Mouse (Mus musculus) c-Kit-positive CD71-negative TER-119-negative erythroid progenitor cells, embryonic 14.5 days (primary cell): Measurements from ENCODE around the gene Trpm3.

Source experiments
- DNase-seq: peaks from one replicate; pipeline ENCODE4 v3.0.0-alpha.2; 2013; ENCODE audit warnings: low read depth

Gene Trpm3

GRCm38 (mm10) chr19:22138590-22139421 lies at the start of gene Trpm3:
Trpm3 (plus strand) TSS chr19:22139046.
- peak; percentile 53 for DNase-seq

DNA sequence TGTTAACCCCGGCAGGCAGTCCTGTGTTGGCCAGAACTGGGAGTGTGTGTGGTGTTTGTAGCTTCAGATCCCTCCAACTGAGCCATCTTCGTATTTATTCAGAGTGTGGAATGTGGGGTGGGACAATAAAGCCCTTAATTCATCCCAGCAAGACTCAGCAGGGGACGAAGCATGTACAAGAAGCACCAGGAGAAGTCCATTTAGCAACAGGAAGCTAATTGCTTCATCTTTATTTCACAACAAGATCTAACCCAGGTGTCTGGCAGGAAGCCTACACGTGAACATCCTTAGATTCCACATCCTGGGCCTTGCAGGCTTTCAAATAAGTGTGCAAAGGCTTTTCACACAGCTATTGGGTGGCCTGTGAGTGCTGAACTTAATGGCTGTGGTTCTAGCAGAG lies 38.3 kb upstream of the Trpm3 start:
- no peak for DNase-seq

- DNase-seq = no peak
Observed at GRCm38 (mm10) chr19:22103865-22104264, 35.0 kb upstream of the Trpm3 start.

DNA sequence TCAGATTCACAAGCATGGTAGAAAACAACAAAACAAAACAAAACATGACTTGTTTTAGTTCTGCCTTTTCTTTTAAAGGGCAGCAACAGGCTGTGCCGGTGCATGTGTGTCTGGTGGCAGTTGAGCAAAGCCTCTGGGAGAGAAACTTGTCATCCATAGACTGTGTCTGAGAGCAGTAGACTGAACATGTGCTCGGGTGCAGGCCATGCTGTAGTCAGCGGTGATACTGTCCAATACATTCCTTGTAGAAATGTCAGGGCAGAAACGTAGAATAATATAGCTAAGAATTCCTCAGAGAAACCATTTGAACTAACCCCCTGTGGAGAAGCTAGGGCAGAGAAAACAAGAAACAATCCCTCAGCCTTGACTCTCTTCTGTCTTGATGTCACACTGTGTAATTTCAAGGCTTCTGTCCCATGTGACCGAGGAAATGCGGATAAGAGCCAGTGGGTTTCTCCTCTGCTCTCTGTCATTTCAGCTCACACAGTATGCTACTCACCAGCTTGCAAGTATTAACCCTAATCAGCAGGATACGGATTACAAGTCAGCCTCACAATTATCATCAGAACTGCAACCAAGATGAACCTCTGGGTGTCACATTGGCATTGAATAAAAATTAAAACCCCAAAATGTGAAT lies 33.9 kb upstream of the Trpm3 start:
- no peak for DNase-seq

- DNase-seq = no peak
Observed at GRCm38 (mm10) chr19:22105648-22106047, 33.2 kb upstream of the Trpm3 start.

- no peak for DNase-seq
Observed at GRCm38 (mm10) chr19:22108893-22109463, 29.9 kb upstream of the Trpm3 start.

DNA sequence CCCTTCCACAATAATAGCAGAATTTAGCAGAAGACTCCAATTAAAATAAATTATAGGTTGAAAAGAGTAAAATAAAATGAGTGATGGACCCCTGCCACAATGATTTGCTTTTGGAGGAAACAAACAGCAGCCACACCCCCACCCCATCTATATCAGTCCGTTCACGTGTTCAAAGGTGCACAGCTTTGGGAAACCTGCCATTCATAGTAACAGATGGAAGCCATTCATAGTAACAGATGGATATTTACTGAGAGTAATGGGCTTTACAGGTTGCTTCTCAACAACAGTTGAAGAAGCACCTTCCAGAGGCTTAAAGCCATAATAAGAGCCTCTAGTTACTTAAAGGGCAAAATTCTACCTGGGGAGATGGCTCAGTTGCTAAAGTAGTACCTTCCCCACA lies 17.9 kb upstream of the Trpm3 start:
- no peak for DNase-seq

- DNase-seq = no peak
Observed at GRCm38 (mm10) chr19:22121631-22122030, 17.2 kb upstream of the Trpm3 start.

DNA sequence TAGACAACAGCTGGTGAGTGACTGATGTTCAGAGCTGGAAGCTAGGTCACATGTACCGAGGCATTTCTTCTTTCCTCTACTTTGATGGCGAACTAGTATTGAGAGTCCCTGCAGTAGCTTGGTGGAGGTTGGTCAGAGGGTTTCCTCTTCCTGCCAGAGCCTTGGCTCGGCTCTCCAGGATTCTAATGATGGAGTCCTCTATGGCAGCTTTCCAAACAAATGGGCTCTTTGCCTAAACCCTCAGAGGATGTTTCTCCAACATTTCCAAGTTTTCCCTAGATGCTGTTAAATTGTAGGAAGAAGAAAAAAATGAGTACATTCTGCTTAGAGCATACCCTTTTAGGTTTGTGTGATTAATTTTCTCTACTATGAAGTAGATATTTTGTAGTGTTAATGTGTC lies 6.2 kb upstream of the Trpm3 start:
- DNase-seq = no peak

GRCm38 (mm10) chr19:22178549-22178948 lies 39.7 kb downstream of the Trpm3 start:
- DNase-seq = no peak

- no peak for DNase-seq
Observed at GRCm38 (mm10) chr19:22179017-22179416, 40.2 kb downstream of the Trpm3 start.

DNA sequence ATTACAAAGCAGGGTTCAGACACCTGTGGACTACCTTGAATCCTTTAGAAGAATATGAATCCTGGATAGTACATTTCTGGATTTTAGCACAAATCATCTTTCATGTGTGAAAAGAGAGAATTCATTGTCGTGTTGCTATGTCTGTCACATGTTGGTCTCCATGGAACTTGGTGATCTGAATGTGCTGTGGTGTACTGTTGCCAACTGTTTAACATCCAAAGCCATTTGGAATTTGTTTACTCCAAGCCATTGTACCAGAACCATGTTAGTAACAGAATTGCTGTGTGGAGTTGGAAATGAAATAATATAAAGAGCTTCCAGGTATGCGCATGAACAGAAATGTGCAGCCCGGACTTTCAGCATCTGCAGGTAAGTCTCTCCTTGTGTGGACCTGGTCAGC lies 41.3 kb downstream of the Trpm3 start:
- no peak for DNase-seq

DNA sequence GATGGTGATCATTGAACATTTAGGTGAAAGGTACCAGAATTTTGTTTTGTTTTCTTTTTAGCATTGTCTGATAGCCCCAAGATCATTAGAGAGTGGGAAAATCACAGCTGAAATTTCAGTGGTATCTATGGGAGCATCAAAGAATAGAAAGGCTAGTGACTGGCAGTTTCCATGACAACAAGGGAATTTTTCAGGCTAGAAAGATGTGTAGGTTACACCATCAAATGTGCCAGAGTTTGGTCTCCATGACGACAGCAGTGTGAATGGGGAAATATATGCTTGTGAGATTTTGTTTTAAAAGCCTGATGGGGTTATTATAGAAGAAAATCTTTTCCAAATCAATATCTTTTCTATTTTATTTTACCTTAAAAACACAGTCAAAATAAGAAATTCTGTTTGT lies 50.9 kb downstream of the Trpm3 start:
- DNase-seq = no peak

- no peak for DNase-seq
Observed at GRCm38 (mm10) chr19:22222520-22222919, 83.7 kb downstream of the Trpm3 start.

GRCm38 (mm10) chr19:22234187-22234586 lies 95.3 kb downstream of the Trpm3 start:
- no peak for DNase-seq

GRCm38 (mm10) chr19:22249076-22249475 lies 110.2 kb downstream of the Trpm3 start:
- no peak for DNase-seq

GRCm38 (mm10) chr19:22272916-22273315 lies 134.1 kb downstream of the Trpm3 start:
- DNase-seq = no peak

- DNase-seq = no peak
Observed at GRCm38 (mm10) chr19:22284651-22285050, 145.8 kb downstream of the Trpm3 start.

DNA sequence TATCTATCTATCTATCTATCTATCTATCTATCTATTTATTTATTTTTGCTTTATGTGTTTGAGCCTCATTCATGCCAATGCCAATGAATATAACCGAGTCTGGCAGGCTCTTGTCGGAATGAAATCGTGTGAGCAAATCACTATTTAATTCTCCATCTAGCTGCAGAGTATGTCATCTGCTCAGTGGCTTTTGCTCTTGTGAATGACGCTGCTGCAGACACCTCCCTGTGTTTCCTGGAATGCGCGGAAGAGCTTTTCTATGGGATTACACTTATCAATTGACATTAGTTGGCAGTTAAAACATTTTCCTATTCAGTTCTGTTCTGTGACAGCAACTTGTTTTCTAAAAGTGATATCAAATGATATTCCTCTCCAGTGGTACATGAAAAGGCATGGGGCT lies 153.8 kb downstream of the Trpm3 start:
- no peak for DNase-seq

GRCm38 (mm10) chr19:22300906-22301305 lies 162.1 kb downstream of the Trpm3 start:
- no peak for DNase-seq

DNA sequence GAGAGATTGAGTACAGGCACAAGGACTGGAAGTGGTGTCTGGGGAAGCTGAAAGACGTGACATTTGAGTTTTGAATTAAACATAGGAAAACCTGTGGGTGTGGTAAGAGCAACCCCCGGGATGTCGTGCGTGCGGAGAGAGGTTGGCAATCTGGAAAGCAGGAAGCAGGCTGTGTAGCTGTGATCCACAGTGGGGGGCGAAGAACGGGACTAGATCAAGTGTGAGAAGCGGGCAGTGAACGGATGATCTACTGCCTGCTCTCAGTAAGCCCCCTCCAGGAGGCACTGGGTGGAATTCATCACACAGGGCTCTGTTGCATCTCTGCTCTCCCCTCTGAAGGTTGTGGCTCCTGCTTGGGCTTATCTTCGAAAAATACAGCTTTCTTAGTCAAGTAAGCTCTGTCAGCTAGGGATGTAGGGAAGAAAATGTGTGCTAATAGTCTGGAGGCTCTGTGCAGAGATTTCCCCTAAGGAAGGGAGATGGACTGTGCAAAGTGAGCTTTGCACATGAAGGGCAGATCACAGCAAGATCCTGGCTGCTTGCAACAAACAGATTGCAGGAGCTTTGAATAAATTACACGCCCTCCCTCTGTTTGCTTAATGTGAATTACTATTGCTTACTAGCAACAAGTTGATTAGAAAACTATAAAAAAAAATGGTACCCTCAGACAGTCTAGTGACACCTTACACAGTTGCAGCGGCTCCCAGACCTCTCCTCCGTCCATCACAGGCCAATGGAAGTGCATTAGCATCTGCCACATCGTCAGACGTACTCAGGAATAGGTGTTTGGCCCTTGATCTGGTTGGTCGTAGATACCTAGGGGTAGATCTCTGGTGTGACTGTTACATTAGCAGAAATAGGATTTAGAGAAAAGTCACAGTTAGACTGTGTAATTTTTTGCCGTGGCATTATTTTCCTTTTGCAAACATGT lies 164.4 kb downstream of the Trpm3 start:
- no peak for DNase-seq
